Mouse (Mus musculus) liver, embryonic 16.5 days (tissue): ENCODE data around the gene 3110009E18Rik. TPM values are rescaled to one million over a fixed set of nuclear protein-coding genes. Genes with fewer than 3 reads are reported as not detected.

ENCODE experiments used
- ATAC-seq: fragments of 200-750 bp; cut with Nextera tagmentation; 2 replicates; pipeline ENCODE4 v1.8.0; 2017; ENCODE audit warnings: low read depth, mild to moderate bottlenecking, moderate number of reproducible peaks, moderate library complexity
- H3K27ac ChIP-seq: fragments of 300-500 bp; sonication (generic); 2 replicates; pipeline ENCODE4 v1.5.1; 2014; ENCODE audit warnings: mild to moderate bottlenecking, low read length
- H3K27me3 ChIP-seq: fragments of 300-500 bp; sonication (generic); 2 replicates; pipeline ENCODE4 v1.6.1; 2014; ENCODE audit warnings: low read depth, low read length, mixed read lengths; ENCODE audit not compliant: control insufficient read depth, insufficient read depth
- H3K36me3 ChIP-seq: fragments of 300-500 bp; sonication (generic); 2 replicates; pipeline ENCODE4 v1.6.1; 2014; ENCODE audit warnings: mild to moderate bottlenecking; ENCODE audit not compliant: control insufficient read depth, insufficient read depth
- H3K4me1 ChIP-seq: fragments of 300-500 bp; sonication (generic); 2 replicates; pipeline ENCODE4 v1.6.1; 2014; ENCODE audit warnings: low read depth, low read length, mixed read lengths; ENCODE audit not compliant: control insufficient read depth
- H3K4me2 ChIP-seq: fragments of 300-500 bp; sonication (generic); 2 replicates; pipeline ENCODE4 v1.6.1; 2014; ENCODE audit warnings: low read depth, low read length, mixed read lengths
- H3K4me3 ChIP-seq: fragments of 300-500 bp; sonication (generic); 2 replicates; pipeline ENCODE4 v1.5.1; 2014; ENCODE audit warnings: low read depth, mild to moderate bottlenecking, low read length
- H3K9ac ChIP-seq: fragments of 300-500 bp; sonication (generic); 2 replicates; pipeline ENCODE4 v1.6.1; 2014; ENCODE audit warnings: low read depth, low read length
- H3K9me3 ChIP-seq: fragments of 300-500 bp; sonication (generic); replicated peaks from 2 replicates; pipeline ENCODE4 v1.6.1; 2016; ENCODE audit warnings: low read length; ENCODE audit not compliant: control insufficient read depth
- WGBS: fragments of 180-500 bp; shearing (Covaris S2); extraction: QIAGEN DNeasy Blood & Tissue Kit; methylation state at CpG from one replicate; pipeline ENCODE4 v1.1.7; 2014; ENCODE audit not compliant: insufficient replicate concordance; 5-methylcytosine and 5-hydroxymethylcytosine counted together
- polyA plus RNA-seq: library from polyadenylated mRNA; unstranded; fragments of >200 nt; fragmentation: Nextera tagmentation; extraction: Ambion mirVana; gene quantifications from 2 replicates; pipeline ENCODE4 v1.2.1, GENCODE M21; 2015

Gene 3110009E18Rik
- polyA plus RNA-seq, 1 experiment from 2014 or later: 4.8 TPM

DNA sequence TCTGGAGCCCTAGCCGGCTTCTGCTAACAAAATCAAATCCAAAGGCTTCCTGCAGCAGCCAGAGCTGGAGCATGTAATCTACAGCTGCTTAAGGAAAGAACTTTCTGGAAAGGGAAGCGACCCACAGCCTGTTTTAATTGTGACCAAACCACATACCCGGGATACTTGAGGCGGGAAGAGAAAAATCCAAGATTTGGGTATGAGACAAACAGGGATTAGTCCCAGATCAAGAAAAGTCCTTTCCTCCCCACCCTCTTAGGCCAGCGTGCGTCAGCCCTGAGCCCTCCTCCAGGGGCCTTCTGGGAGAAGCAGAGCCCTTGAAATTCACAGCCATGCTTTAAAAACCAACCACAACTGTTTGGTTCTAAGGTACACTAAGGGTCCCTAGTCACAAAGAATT, 111.2 kb downstream of the 3110009E18Rik start:
- no peak overlapping the region for H3K4me3 ChIP-seq
- WGBS: 81% methylated on average over 6 of the region's 6 CpGs
- no peak for ATAC-seq
- H3K27me3 ChIP-seq: no peaks in the 10 kb centered on the region
- H3K4me1 ChIP-seq: peaks cover 21% of the 10 kb centered on the region
- no peak overlapping the region for H3K4me2 ChIP-seq
- no peaks in the 10 kb centered on the region for H3K9me3 ChIP-seq
- no peak overlapping the region; the same call in 1 of the 2 replicates for H3K27ac ChIP-seq
- peaks cover 52% of the 10 kb centered on the region for H3K36me3 ChIP-seq
- H3K9ac ChIP-seq: no peak overlapping the region

DNA sequence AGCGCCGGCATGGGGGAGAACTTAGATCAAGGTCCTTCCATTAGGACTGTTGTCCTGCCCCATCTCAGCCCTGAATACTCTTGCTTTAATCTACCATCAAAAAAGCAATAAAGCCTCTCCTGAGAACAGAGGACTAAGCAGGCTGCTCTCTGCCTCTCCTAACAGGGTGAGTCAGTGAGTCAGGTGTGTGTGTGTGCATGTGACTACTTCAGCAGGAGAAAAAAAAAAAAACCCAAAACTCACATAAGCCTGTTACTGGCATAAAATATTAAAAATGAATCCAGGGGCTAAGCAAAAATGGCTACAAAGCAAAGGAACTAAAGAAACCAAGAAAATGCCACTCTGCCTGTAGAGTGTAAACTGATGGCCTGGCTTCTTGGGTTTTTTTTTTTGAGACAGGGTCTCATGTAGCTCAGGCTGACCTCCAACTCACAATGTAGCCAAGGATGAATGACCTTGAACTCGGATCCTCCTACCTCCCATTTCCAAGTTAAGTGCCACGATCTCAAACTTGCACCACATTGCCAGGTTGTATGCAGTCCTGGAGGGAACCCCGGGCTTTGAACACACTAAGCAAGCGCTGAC, 114.7 kb downstream of the 3110009E18Rik start:
- Histone ChIP-seq H3K9me3 (no peaks in the 10 kb centered on the region), H3K4me1 (peaks cover 14% of the 10 kb centered on the region), H3K36me3 (peaks cover 51% of the 10 kb centered on the region), H3K9ac (no peak overlapping the region), H3K4me3 (no peak overlapping the region), H3K4me2 (no peak overlapping the region), H3K27ac (no peak overlapping the region), H3K27me3 (no peaks in the 10 kb centered on the region)
- WGBS: 86% methylated on average over 6 of the region's 6 CpGs
- no peak for ATAC-seq

DNA sequence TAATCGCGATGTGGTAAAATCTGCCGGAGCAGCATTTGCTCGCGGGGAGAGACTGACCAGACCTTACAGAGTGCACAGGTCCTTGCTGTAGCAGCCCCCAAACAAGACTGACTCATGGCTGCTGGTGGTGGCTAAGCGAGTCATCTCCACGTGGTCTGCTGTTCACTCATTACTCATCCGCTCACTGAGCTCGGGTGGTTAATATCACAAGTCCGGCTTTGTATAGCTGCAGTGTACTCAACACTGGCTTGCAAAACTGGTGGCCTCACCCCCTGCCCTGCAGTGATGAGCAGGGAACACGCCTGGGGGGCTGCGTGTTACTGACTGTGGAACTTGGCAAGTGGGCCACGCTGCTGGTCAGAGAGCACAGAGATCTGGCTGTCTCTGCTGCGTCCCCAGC, 115.4 kb downstream of the 3110009E18Rik start:
- no peak for ATAC-seq
- Histone ChIP-seq H3K4me2 (no peak overlapping the region), H3K36me3 (peaks cover 58% of the 10 kb centered on the region), H3K4me3 (no peak overlapping the region), H3K9ac (no peak overlapping the region), H3K4me1 (peaks cover 7% of the 10 kb centered on the region), H3K27ac (no peak overlapping the region), H3K27me3 (no peaks in the 10 kb centered on the region), H3K9me3 (no peaks in the 10 kb centered on the region)
- WGBS: 89% methylated on average over 14 of the region's 14 CpGs

DNA sequence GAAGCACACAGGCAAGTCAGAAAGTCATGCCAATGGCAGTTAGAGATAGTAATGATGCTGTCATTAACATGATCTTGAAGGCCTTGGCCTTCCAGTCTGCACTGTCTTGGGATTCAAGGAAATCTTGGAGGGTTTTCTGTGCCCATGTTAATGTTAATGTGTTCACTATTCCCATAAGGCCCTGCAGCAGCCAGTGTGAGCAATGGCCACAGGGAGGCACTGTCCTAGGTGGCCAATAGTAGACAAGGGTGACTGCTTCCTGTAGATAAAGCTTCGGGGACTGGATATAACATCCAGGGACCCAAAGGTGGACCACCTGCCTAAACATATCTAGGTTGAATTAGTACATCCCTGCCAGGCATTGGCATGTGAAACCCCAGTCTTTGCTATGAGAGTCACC, 116.1 kb downstream of the 3110009E18Rik start:
- no peak overlapping the region for H3K4me2 ChIP-seq
- peaks cover under 1% of the 10 kb centered on the region; the same call in 1 of the 2 replicates for H3K4me1 ChIP-seq
- no peak for ATAC-seq
- H3K27me3 ChIP-seq: no peaks in the 10 kb centered on the region
- no peaks in the 10 kb centered on the region for H3K9me3 ChIP-seq
- WGBS: 58% methylated on average over 1 of the region's 1 CpGs
- H3K36me3 ChIP-seq: peaks cover 65% of the 10 kb centered on the region
- no peak overlapping the region for H3K9ac ChIP-seq
- no peak overlapping the region for H3K4me3 ChIP-seq
- no peak overlapping the region for H3K27ac ChIP-seq

Other genes with a start within 250 kb of the 3110009E18Rik start
- gene Tmem177, start 208.0 kb upstream of the 3110009E18Rik start, polyA plus RNA-seq: 4.0 and 4.2 TPM in 2 replicates
- 0.06 TPM in 1 of 2 replicates, not detected in the other for gene Cfap221, start 124.0 kb upstream of the 3110009E18Rik start, polyA plus RNA-seq
- gene Sctr, start 114.3 kb upstream of the 3110009E18Rik start, polyA plus RNA-seq: 0.05 TPM in 1 of 2 replicates, not detected in the other
- 89.2 and 94.7 TPM in 2 replicates for gene Tmem37, start 47.1 kb upstream of the 3110009E18Rik start, polyA plus RNA-seq
- gene Dbi, start 109 bp upstream of the 3110009E18Rik start, polyA plus RNA-seq: 1,140 and 1,165 TPM in 2 replicates
- 38.4 and 42.6 TPM in 2 replicates for gene Steap3, start 151.5 kb downstream of the 3110009E18Rik start, polyA plus RNA-seq
- gene C1ql2, start 219.4 kb downstream of the 3110009E18Rik start, polyA plus RNA-seq: not detected in 2 replicates